Mouse (Mus musculus) bone marrow, adult 2 months (tissue): ENCODE data around the gene Gspt1.

Source experiments
- CTCF ChIP-seq: fragments of 200-500 bp; IDR thresholded peaks from 2 replicates; pipeline ENCODE4 v1.5.1; 2011; ENCODE audit warnings: low read length, control low read depth; ENCODE audit not compliant: control insufficient read depth, insufficient read depth
- POLR2A ChIP-seq: fragments of 200-500 bp; IDR thresholded peaks from 2 replicates; pipeline ENCODE4 v1.6.1; 2011; ENCODE audit warnings: low read depth, mild to moderate bottlenecking, control low read depth, low read length, borderline replicate concordance; ENCODE audit not compliant: control insufficient read depth

DNA sequence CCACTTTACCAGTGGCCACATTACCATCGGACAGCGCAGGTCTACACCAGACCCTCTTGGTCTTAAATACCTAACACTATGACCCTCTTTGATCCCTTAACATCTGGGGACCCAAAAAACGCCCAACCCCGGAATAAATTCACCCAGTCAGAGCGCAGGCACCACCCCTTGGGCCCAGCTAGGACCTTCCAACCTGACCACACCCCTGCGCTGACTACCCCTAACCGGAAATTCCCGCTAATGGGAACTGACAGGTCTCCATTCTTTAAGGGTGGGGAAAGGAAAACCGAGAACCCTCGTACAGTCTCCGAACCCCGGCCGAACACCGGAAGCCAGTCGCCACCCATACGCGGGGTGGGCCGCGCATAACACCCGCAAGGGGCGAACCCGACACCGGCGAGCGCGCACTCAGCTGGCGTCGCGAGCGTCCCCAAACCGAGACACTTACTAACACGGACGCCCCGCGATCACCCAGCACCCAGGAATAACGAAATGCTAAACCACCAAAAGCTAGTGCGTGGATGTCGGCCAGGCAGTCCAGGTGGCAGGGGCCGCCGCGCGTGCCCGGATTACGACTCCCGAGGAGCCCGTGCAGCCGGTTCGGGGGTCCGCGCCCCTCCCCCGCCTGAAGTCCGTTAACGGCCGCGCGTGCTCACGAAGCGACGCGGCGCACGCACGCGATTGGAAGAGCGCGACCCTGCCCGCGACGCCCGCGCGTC is 78.5 kb downstream of the Gspt1 start:
- TF ChIP-seq CTCF (no peak), POLR2A (no peak; the same call in 1 of the 2 replicates)
